Mouse (Mus musculus) lung, adult 2 months (tissue): ENCODE data around the gene Zfp108.

ENCODE experiments used
- CTCF ChIP-seq: fragments of 200-500 bp; IDR thresholded peaks from 2 replicates; pipeline ENCODE4 v1.5.1; 2011; ENCODE audit warnings: mild to moderate bottlenecking, low read length, control low read depth; ENCODE audit not compliant: insufficient read depth
- POLR2A ChIP-seq: fragments of 200-500 bp; IDR thresholded peaks from 2 replicates; pipeline ENCODE4 v1.6.1; 2011; ENCODE audit warnings: low read depth, mild to moderate bottlenecking, control low read depth, low read length, borderline replicate concordance; ENCODE audit errors: extremely low read depth

- TF ChIP-seq CTCF (no peak), POLR2A (no peak)
Observed at GRCm38 (mm10) chr7:24293061-24293851, 38.7 kb downstream of the Zfp108 start.
